Mouse (Mus musculus) bone marrow macrophage, adult 2 months (primary cell): ENCODE measurements around the gene Traf6.

Experiments used
- CTCF ChIP-seq: IDR thresholded peaks from 2 replicates; pipeline ENCODE4 v1.5.1; 2012; ENCODE audit warnings: low read depth, mild to moderate bottlenecking, low read length, moderate library complexity
- POLR2A ChIP-seq: IDR thresholded peaks from 2 replicates; pipeline ENCODE4 v1.6.1; 2012; ENCODE audit warnings: mild to moderate bottlenecking, low read depth, low read length, borderline replicate concordance

GRCm38 (mm10) chr2:101721835-101722234 is 43.6 kb downstream of the Traf6 start:
- TF ChIP-seq CTCF (no peak), POLR2A (no peak)
